7 mouse cellular contexts compared by ENCODE assay signal in genomic region chr3:59344065-59344905, GRCm38 (mm10). TPM values are rescaled to one million over a fixed set of nuclear protein-coding genes. Genes with fewer than 3 reads are reported as not detected.
DNase-seq lines count a peak whose midpoint lies in the region; ATAC-seq lines count a peak whose summit lies in the region.

Gene Igsf10 (minus strand): TSS chr3:59344394.

- DNase-seq in WW6 (ENCODE audit: low read depth, low spot score): peak; percentile 47
- DNase-seq in heart, postnatal 14 days: peak; percentile 55 to 59
- DNase-seq in left cerebral cortex, postnatal 36 days (ENCODE audit: low spot score in 2 of 2): peak; percentile 14 to 16
- DNase-seq in midbrain, embryonic 10.5 days (ENCODE audit: low spot score): peak; percentile 90

- H3K27ac ChIP-seq in forebrain, embryonic 13.5 days: no peak within 1 kb of the TSS
- peak within 1 kb of the TSS; percentile 85 for H3K27ac ChIP-seq in midbrain, embryonic 10.5 days (replicated peaks)
- H3K27ac ChIP-seq in stomach, embryonic 16.5 days (ENCODE audit: low read length): peak within 1 kb of the TSS; percentile 68

- intact Hi-C loops in heart, postnatal 14 days (cut with DNase I): no loop called here
- intact Hi-C loops in left cerebral cortex, postnatal 36 days (cut with DNase I): no loop called here

- ATAC-seq in cerebellum, adult (ENCODE audit: insufficient number of reproducible peaks, low FRiP score, low TSS enrichment): peak; percentile 60
- ATAC-seq in forebrain, embryonic 13.5 days: peak; percentile 98
- ATAC-seq in stomach, embryonic 16.5 days (ENCODE audit: insufficient read depth, low FRiP score): peak; percentile 87

- H3K4me1 ChIP-seq in forebrain, embryonic 13.5 days: peaks cover 8% of the 10 kb centered on the region; the same call in 1 of the 2 replicates
- peaks cover 13% of the 10 kb centered on the region for H3K4me1 ChIP-seq in midbrain, embryonic 10.5 days
- no peaks in the 10 kb centered on the region for H3K4me1 ChIP-seq in stomach, embryonic 16.5 days (ENCODE audit: control insufficient read depth, insufficient read depth, low read length)

- 4% methylated on average over 23 of the region's 23 CpGs for WGBS in forebrain, embryonic 13.5 days
- WGBS in midbrain, embryonic 10.5 days: 3% methylated on average over 22 of the region's 23 CpGs
- 4% methylated on average over 23 of the region's 23 CpGs for WGBS in stomach, embryonic 16.5 days

- H3K27me3 ChIP-seq in forebrain, embryonic 13.5 days: no peaks in the 10 kb centered on the region
- no peaks in the 10 kb centered on the region for H3K27me3 ChIP-seq in midbrain, embryonic 10.5 days (ENCODE audit: low read depth, poor library complexity, severe bottlenecking)
- no peaks in the 10 kb centered on the region for H3K27me3 ChIP-seq in stomach, embryonic 16.5 days (ENCODE audit: control insufficient read depth, insufficient read depth, low read length)

- peak within 1 kb of the TSS; percentile 67 for H3K4me2 ChIP-seq in forebrain, embryonic 13.5 days
- H3K4me2 ChIP-seq in stomach, embryonic 16.5 days (ENCODE audit: low read depth, low read length): peak within 1 kb of the TSS; percentile 59

- no peaks in the 10 kb centered on the region for H3K36me3 ChIP-seq in forebrain, embryonic 13.5 days (ENCODE audit: poor library complexity, severe bottlenecking)
- no peaks in the 10 kb centered on the region for H3K36me3 ChIP-seq in midbrain, embryonic 10.5 days
- no peaks in the 10 kb centered on the region for H3K36me3 ChIP-seq in stomach, embryonic 16.5 days (ENCODE audit: control insufficient read depth, insufficient read depth, low read length)

- no peaks in the 10 kb centered on the region for H3K9me3 ChIP-seq in forebrain, embryonic 13.5 days (replicated peaks)
- no peaks in the 10 kb centered on the region for H3K9me3 ChIP-seq in midbrain, embryonic 10.5 days (replicated peaks)
- no peaks in the 10 kb centered on the region for H3K9me3 ChIP-seq in stomach, embryonic 16.5 days (replicated peaks; ENCODE audit: control insufficient read depth, low read length)

- H3K4me3 ChIP-seq in forebrain, embryonic 13.5 days: peak within 1 kb of the TSS; percentile 54
- H3K4me3 ChIP-seq in midbrain, embryonic 10.5 days: peak within 1 kb of the TSS; percentile 65
- H3K4me3 ChIP-seq in stomach, embryonic 16.5 days (replicated peaks; ENCODE audit: low read length): peak within 1 kb of the TSS; percentile 58

- peak within 1 kb of the TSS; percentile 65 for H3K9ac ChIP-seq in forebrain, embryonic 13.5 days
- peak within 1 kb of the TSS; percentile 71 for H3K9ac ChIP-seq in stomach, embryonic 16.5 days (ENCODE audit: low read length)

RNA-seq across cellular contexts. Expression of gene Igsf10, which starts in this region (rescaled TPM):
- polyA plus RNA-seq in forebrain, embryonic 13.5 days (2015; fragmentation: Nextera tagmentation; extraction: Ambion mirVana): 2.2 and 2.3 TPM in 2 replicates
- total RNA-seq in heart, postnatal 14 days (2021): 1 to 10 TPM; 6.5 to 8.1 TPM
- total RNA-seq in left cerebral cortex, postnatal 36 days (2021): 1 to 10 TPM; 1.6 to 2.1 TPM
- 2.8 and 3.5 TPM in 2 replicates for polyA plus RNA-seq in midbrain, embryonic 10.5 days (2016; fragmentation: Nextera tagmentation; extraction: Ambion mirVana)
- polyA plus RNA-seq in stomach, embryonic 16.5 days (2015; fragmentation: Nextera tagmentation; extraction: Ambion mirVana): 10.3 and 10.8 TPM in 2 replicates

Comparison
In these comparisons a context has a peak if more than half of its experiments do, and no peak if none do; other contexts are left out.
1. DNase-seq: peak in every context shown above with its lines; median percentile 90 in midbrain, embryonic 10.5 days; 57 in heart, postnatal 14 days; 47 in WW6; 15 in left cerebral cortex, postnatal 36 days.